In genomic region chr11:4159808-4160708, GRCm38 (mm10) we compare ENCODE assay signal across 7 mouse cellular contexts. TPM values are rescaled to one million over a fixed set of nuclear protein-coding genes. Genes with fewer than 3 reads are reported as not detected.
DNase-seq lines count a peak whose midpoint lies in the region; ATAC-seq lines count a peak whose summit lies in the region.

TSS of gene Ccdc157 (minus strand) at chr11:4160293.
TSS of gene Sf3a1 (plus strand) at chr11:4160350.

- peak within 1 kb of the TSS; percentile 94 for H3K4me2 ChIP-seq in intestine, embryonic 16.5 days (ENCODE audit: low read depth, low read length)
- peak within 1 kb of the TSS; percentile 91 for H3K4me2 ChIP-seq in midbrain, embryonic 11.5 days

- 0 out of 2 replicates have a peak, but pooled peaks cover 8% of the 10 kb centered on the region for H3K36me3 ChIP-seq in intestine, embryonic 16.5 days (ENCODE audit: control insufficient read depth, insufficient read depth, low read length)
- H3K36me3 ChIP-seq in midbrain, embryonic 11.5 days (ENCODE audit: control insufficient read depth, insufficient read depth, low read length) = peaks cover 24% of the 10 kb centered on the region

- peak within 1 kb of the TSS; percentile 88 for H3K9ac ChIP-seq in intestine, embryonic 16.5 days (ENCODE audit: low read depth, low read length)
- peak within 1 kb of the TSS; percentile 66 for H3K9ac ChIP-seq in midbrain, embryonic 11.5 days (ENCODE audit: low read length)

- H3K27me3 ChIP-seq in intestine, embryonic 16.5 days (replicated peaks; ENCODE audit: control insufficient read depth, insufficient read depth, low read length) = no peaks in the 10 kb centered on the region
- H3K27me3 ChIP-seq in midbrain, embryonic 11.5 days (ENCODE audit: control insufficient read depth, insufficient read depth, low read length) = no peaks in the 10 kb centered on the region

- peak; percentile 99 for ATAC-seq in intestine, embryonic 16.5 days
- ATAC-seq in midbrain, embryonic 11.5 days (ENCODE audit: low FRiP score) = peak; percentile 98

- 1% methylated on average over 54 of the region's 54 CpGs for WGBS in intestine, embryonic 16.5 days
- WGBS in midbrain, embryonic 11.5 days = 2% methylated on average over 53 of the region's 54 CpGs

- peaks cover 24% of the 10 kb centered on the region for H3K4me1 ChIP-seq in intestine, embryonic 16.5 days (ENCODE audit: control insufficient read depth, insufficient read depth, low read length)
- H3K4me1 ChIP-seq in midbrain, embryonic 11.5 days (ENCODE audit: control insufficient read depth, insufficient read depth, low read length) = peaks cover 17% of the 10 kb centered on the region

- DNase-seq in adrenal gland, adult 2 months = peak; percentile 96
- DNase-seq in embryo, embryonic 11.5 days (ENCODE audit: low read depth, low spot score) = peak; percentile 88
- DNase-seq in gastrocnemius, postnatal 4 days (ENCODE audit: low spot score in 2 of 2) = peak; percentile 87 to 96
- peak; percentile 93 to 95 for DNase-seq in left cerebral cortex, postnatal 36 days (ENCODE audit: low spot score in 2 of 2)
- DNase-seq in midbrain, embryonic 11.5 days (ENCODE audit: low spot score, missing footprints) = peak; percentile 99
- peak; percentile 83 for DNase-seq in skeletal muscle tissue, adult 2 months (ENCODE audit: low read depth, low spot score)

- intact Hi-C loops in left cerebral cortex, postnatal 36 days (cut with DNase I) = loop anchor here (2.0 kb wide), 1 partner anchor 25 kb away; the partner anchor contains the start of gene Rnf215

- H3K9me3 ChIP-seq in intestine, embryonic 16.5 days (ENCODE audit: control insufficient read depth, low read length) = no peaks in the 10 kb centered on the region
- no peaks in the 10 kb centered on the region for H3K9me3 ChIP-seq in midbrain, embryonic 11.5 days (ENCODE audit: control insufficient read depth, low read length)

- peak within 1 kb of the TSS; percentile 86 for H3K27ac ChIP-seq in intestine, embryonic 16.5 days (ENCODE audit: low read length)
- peak within 1 kb of the TSS; percentile 7; the same call in 1 of the 2 replicates for H3K27ac ChIP-seq in midbrain, embryonic 11.5 days (ENCODE audit: low read depth, low read length)

- H3K4me3 ChIP-seq in intestine, embryonic 16.5 days (ENCODE audit: low read length) = peak within 1 kb of the TSS; percentile 86
- peak within 1 kb of the TSS; percentile 51 for H3K4me3 ChIP-seq in midbrain, embryonic 11.5 days (ENCODE audit: low read depth, low read length)

RNA-seq across cellular contexts. Expression of gene Ccdc157, which starts in this region (rescaled TPM):
- total RNA-seq in adrenal gland, adult 2 months (2021) = 10 to 100 TPM; 10.3 to 13.1 TPM
- 9.3 and 11.3 TPM in 2 replicates for polyA plus RNA-seq in adrenal gland, adult 2 months (2012; rRNA removed)
- 10 to 100 TPM in 1 of 2 experiments, 1 to 10 TPM in 1; 8.7 to 10.3 TPM for total RNA-seq in gastrocnemius, postnatal 4 days (2021)
- polyA plus RNA-seq in intestine, embryonic 16.5 days (2015; fragmentation: Nextera tagmentation; extraction: Ambion mirVana) = 3.0 TPM in 2 replicates
- total RNA-seq in left cerebral cortex, postnatal 36 days (2021) = 10 to 100 TPM; 16.0 to 18.1 TPM
- polyA plus RNA-seq in midbrain, embryonic 11.5 days (2014; fragmentation: Nextera tagmentation; extraction: Ambion mirVana) = 2.5 and 3.1 TPM in 2 replicates

RNA-seq across cellular contexts. Expression of gene Sf3a1, which starts in this region (rescaled TPM):
- total RNA-seq in adrenal gland, adult 2 months (2021) = 10 to 100 TPM; 47.0 to 52.5 TPM
- 36.4 and 39.8 TPM in 2 replicates for polyA plus RNA-seq in adrenal gland, adult 2 months (2012; rRNA removed)
- total RNA-seq in gastrocnemius, postnatal 4 days (2021) = 10 to 100 TPM; 41.2 to 50.6 TPM
- polyA plus RNA-seq in intestine, embryonic 16.5 days (2015; fragmentation: Nextera tagmentation; extraction: Ambion mirVana) = 40.4 and 41.8 TPM in 2 replicates
- total RNA-seq in left cerebral cortex, postnatal 36 days (2021) = 10 to 100 TPM; 61.3 to 65.3 TPM
- 92.1 and 93.6 TPM in 2 replicates for polyA plus RNA-seq in midbrain, embryonic 11.5 days (2014; fragmentation: Nextera tagmentation; extraction: Ambion mirVana)

Comparison
In these comparisons a context has a peak if more than half of its experiments do, and no peak if none do; other contexts are left out.
1. Peak in every context shown above with its lines: DNase-seq, ATAC-seq, H3K4me3 ChIP-seq and H3K27ac ChIP-seq.